Mouse (Mus musculus) erythroid progenitor cell, adult 5-6 weeks (primary cell): ENCODE results near the gene Scube2. TPM values are rescaled to one million over a fixed set of nuclear protein-coding genes. Genes with fewer than 3 reads are reported as not detected.

Experiments
- ATAC-seq: replicated peaks from 2 replicates; pipeline ENCODE4 v1.8.0; 2016; ENCODE audit warnings: moderate number of reproducible peaks, mild to moderate bottlenecking, moderate TSS enrichment, inconsistent platforms; ENCODE audit not compliant: poor library complexity, low FRiP score, severe bottlenecking
- total RNA-seq, 2 experiments: library from RNA; stranded (forward) in 1 of 2; stranded (reverse) in 1 of 2; fragments of 150-400 nt in 1 of 2; fragments of 186-747, 209-891 nt in 1 of 2; gene quantifications; 2 replicates each; pipeline versions ENCODE4 v1.2.3 to v1.2.4; 2015 to 2017; ENCODE audit warnings: low replicate concordance in 2 of 2

Scube2 gene
- total RNA-seq, 2 experiments from 2014 or later = not detected

DNA sequence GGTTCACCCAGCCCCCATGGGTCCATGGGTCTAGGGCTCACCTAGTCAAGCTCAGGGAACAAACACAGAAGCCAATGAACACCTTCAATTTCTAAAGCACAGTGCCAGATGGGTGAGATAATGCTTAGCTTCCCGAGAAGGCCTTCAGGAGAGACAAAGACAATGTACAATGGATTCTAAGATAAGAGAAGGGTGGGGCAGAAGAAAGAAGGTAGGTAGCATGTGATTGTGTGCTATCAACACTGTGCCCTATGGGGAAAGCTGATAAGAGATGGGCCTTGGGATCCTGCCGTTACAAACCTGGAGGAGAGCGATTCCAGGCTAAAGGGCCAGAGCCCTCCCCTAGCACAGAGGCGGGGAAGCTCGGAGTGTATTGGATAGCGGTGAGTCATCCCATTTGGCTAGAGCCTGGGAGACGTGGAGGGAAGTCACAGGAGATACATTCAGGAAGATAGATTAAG lies 12.7 kb downstream of the Scube2 start:
- ATAC-seq = peak; percentile 69

DNA sequence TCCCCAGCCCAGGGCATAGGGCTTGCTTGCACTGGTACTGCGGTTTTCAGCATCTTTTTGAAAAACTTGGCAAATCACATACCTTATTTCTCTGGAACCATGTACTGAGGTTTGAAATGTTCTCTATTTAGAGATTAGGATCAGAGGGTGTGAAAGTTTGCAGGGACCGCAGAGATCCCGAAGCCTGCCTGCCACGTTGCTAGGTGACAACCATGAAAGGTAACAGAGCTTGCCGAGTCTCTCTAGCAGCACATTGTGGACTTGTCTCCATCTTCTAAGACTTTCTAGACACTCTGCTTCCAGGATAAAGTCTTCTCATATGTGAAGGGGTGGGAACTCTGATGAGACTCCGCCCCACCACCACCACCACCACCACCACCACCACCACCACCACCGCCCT lies 13.5 kb downstream of the Scube2 start:
- ATAC-seq = no peak

DNA sequence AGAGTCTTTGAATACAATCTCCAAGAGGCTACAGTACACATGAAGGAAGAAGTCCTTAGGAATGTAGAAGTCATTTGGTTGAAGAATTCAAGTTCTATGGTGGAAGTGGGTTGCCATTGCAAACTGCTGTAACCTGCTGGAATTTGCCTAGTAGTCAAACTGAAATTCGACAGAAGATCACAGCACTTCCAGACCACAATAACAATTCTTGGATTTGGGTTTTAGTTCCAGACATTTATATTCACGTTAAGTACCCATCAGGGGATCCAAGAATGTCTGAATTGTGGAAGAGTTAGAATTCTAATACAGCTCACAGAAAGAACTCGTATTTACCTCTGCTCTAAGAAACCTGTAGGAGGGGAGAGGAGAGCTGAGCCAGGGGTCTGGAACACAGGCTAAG lies 14.9 kb downstream of the Scube2 start:
- no peak for ATAC-seq

DNA sequence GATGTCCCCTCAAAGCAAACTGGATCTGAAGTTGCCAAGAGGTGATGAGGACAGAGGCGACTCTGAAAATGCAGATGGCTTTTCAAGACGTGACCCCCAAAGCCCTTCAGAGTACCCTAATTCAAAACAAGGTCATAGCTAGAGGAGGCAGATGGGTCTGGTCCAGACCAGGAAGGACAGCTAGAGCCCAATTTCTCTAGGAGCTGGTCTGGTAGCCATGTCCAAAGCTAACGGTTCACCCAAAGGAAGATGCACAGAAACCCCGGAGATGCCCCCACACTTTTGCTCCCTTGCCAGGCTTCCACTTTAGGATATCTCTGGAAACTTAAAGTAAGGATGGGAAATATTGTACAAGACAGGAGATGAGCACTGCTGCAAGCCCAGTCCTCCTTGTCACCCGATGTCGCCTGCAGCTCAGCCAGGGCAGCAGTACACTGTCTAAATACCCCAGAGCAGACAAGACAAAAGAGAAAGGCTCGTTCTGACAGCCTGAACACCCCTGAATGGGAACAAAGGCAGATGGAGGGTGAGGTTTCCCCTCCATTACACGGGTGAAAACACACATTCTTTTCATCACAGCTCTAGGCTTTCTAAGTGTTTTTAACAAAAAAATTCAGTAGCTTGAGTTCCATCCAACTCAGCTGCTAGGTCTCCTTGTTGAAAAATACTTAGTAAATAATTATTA lies 15.6 kb downstream of the Scube2 start:
- no peak for ATAC-seq

GRCm38 (mm10) chr7:109848867-109849733 lies 16.4 kb downstream of the Scube2 start:
- ATAC-seq = no peak

- ATAC-seq = 0 out of 2 replicates have a peak, but pooled peaks have one; percentile 21
These were observed 21.4 kb downstream of the Scube2 start for GRCm38 (mm10) chr7:109844100-109844499.

GRCm38 (mm10) chr7:109841618-109842418 lies 23.7 kb downstream of the Scube2 start:
- no peak for ATAC-seq

DNA sequence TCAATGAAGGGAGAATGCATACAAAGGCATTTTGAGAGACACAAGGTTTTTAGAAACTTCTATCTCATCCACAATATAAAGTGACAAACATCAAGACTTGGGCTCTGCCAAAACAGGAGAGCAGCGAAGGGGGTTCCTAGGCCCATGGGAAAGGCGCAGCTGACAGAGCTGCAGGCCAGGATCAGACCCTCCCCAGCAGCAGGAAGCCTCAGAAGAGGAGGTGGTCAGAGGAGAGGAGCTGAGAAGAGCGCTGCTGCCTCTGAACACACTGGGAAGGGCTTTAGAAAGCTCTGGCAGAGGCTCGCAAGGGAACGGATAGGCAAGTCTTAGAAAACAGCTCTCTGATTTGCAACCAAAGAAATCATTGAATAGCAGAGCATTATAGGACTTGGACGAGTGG lies 24.4 kb downstream of the Scube2 start:
- ATAC-seq = no peak

- no peak for ATAC-seq
These were observed 26.9 kb downstream of the Scube2 start for GRCm38 (mm10) chr7:109838613-109839012.

GRCm38 (mm10) chr7:109837651-109838050 lies 27.8 kb downstream of the Scube2 start:
- ATAC-seq = no peak

GRCm38 (mm10) chr7:109834894-109835293 lies 30.6 kb downstream of the Scube2 start:
- ATAC-seq = no peak

- no peak for ATAC-seq
These were observed 34.1 kb downstream of the Scube2 start for GRCm38 (mm10) chr7:109831376-109831775.

DNA sequence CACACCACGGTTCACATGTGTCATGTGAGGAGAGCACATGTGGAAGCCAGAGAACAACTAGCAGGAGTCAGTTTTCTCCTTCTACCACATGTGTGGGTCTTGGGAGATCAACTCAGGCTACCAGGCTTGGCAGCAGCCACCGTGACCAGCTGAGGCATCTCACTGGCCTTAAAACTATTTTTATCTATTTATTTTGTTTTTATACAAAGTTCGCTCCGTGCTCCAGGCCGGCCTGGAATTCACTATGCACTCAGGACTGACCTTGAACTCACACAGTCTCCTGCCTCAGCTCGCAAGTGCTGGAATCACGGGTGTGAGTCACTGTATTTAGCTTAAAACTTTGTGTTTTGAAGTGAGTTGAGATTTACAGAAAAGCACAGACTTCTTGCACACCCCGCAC lies 38.6 kb downstream of the Scube2 start:
- ATAC-seq = no peak

GRCm38 (mm10) chr7:109825293-109825692 lies 40.2 kb downstream of the Scube2 start:
- ATAC-seq = no peak

DNA sequence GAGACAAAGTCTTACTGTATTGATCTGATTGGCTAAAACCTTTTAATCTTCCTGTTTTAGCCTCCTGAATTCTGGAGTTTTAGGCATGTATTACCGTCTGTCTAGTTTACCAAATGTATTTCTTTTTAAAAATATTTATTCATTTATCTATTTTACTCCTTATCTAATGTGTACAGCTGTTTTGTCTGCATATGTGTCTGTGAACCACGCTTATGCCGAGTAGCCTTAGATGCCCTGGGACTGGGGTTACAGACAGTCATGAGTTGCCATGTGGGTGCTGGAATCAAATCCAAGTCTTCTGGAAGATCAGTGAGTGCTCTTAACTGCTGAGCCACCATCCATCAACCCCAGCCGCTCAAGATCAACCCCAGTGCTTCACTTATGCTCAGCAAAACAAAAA lies 46.9 kb downstream of the Scube2 start:
- peak; percentile 76 for ATAC-seq

DNA sequence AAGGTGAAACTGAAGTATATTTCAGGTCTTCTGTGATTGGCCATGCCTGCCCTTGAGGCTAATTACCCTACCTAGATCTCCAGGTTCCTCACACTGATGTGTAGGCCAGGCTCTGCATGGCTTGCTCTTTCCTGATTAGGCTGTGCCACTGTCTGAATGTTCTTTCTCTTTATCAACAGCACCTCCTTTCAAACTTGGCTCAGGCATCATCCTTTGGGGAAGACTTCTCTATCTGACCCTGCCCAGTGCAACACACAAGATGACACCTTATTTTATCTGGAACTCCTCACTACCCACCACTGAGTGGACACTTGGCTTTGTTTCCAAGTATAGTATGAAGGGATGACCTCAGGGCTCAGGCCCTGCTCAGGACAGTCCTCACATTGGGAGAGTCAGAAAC lies 47.5 kb downstream of the Scube2 start:
- ATAC-seq = peak; percentile 85

DNA sequence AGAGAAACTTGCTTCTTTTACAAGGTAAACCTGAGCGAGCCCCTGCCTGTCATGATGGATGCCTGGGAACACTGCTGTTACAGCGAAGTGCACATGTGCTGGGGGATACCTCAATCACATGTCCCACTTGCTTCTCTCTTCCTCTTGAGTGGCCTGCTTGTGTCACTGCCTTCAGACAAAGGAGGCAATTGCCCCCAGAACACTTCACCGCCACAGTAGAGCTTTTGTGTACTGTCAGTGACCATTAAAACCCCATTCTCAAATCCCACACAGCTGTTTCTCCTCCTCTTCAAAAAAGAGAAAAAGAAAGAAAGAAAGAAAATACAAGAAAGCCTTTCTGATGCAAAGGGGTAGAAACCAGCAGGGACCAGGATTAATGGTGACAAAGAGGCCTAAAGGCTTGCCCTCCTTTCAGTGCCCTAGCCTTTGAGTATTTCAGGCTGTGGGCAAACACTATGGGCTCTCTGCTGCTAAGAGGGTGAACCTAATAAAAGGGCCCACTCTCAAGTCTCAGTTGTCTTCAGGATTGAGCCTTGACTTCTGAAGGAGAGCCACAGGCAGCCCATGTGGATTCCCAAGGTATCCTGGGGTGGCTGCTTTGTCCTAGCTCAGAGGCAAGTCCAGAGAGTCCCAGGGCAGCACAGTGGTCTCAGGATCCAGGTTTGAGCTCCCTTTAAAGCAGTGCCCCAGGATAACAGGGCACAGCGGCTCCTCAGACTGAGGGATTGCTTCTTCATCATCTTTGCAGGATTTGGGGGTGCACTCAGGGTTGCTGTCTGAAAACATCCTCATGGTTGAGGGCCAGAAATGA lies 51.9 kb downstream of the Scube2 start:
- ATAC-seq = no peak

DNA sequence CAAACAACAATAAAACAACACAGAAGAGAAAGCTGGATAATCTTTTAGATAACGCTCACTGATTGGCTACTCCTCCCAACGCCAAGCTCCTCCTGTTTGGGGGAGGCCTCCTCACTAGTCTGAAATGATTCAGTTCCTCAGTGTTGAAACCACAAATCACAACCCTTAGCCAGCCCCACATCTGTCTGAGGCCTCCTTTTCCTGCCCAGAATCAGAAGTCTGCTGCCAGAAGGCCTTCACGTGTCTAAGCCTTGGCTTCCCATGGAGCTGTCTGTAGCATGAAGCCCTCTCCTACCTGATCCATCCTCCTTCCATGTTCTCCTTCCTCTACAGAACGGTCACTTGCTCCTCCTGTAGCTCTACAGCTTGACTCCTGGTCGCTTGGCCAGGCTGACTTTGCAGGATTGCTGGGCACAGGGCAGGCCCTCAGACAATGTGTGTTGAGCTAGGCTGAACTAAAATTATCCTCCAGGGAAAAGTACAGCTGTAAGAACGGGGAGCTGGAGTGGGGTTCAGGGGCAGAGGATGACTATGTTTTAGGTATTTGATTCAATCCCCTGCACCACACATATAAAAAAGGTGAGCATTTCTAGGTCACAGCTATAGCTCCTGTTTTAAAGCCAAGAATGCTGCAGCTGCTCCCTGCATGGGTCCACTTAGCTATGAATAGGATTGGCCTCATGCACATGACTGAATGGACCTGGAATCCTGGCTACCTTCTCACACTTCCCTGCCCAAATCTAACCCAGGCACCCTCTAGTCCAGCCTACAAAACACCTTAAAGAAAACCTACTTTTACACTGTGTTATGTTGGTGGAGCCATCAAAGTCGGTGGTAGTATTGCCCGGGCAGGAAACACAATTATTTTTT lies 57.6 kb downstream of the Scube2 start:
- no peak for ATAC-seq

DNA sequence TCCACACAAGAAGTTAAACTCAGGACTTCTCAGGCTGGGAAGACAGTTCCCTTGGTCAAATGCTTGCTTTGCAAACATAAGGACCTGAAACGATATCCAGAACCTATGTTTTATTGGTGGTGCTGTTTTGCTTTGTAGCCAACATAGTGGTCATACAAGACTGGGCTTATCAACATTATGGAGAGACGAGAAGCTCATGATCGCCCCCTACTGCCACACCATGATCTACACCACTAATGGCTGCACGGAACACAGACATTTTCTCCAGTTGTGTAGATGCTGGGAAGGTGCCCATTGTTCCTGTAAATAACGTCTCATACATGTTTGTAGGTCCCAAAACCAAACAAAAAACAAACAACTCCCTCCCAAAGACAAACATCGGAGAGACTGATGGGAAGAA lies 60.6 kb downstream of the Scube2 start:
- peak; percentile 72 for ATAC-seq
